Mouse (Mus musculus) forebrain, embryonic 15.5 days (tissue): ENCODE data around the gene Thrsp. TPM values are rescaled to one million over a fixed set of nuclear protein-coding genes. Genes with fewer than 3 reads are reported as not detected.

Experiments
- ATAC-seq: fragments of 200-750 bp; cut with Nextera tagmentation; replicated peaks from 2 replicates; pipeline ENCODE4 v1.8.0; 2017; ENCODE audit warnings: mild to moderate bottlenecking, moderate TSS enrichment, moderate library complexity
- H3K27ac ChIP-seq: fragments of 300-500 bp; sonication (generic); replicated peaks from 2 replicates; pipeline ENCODE4 v1.5.1; 2015; ENCODE audit warnings: mild to moderate bottlenecking, inconsistent platforms
- H3K27me3 ChIP-seq: fragments of 300-500 bp; sonication (generic); 2 replicates; pipeline ENCODE4 v1.6.1; 2015; ENCODE audit warnings: inconsistent platforms
- H3K36me3 ChIP-seq: fragments of 300-500 bp; sonication (generic); 2 replicates; pipeline ENCODE4 v1.6.1; 2015; ENCODE audit warnings: mild to moderate bottlenecking, inconsistent platforms
- H3K4me1 ChIP-seq: fragments of 300-500 bp; sonication (generic); 2 replicates; pipeline ENCODE4 v1.6.1; 2015; ENCODE audit warnings: inconsistent platforms
- H3K4me2 ChIP-seq: fragments of 300-500 bp; sonication (generic); replicated peaks from 2 replicates; pipeline ENCODE4 v1.6.1; 2015; ENCODE audit warnings: mild to moderate bottlenecking, inconsistent platforms
- H3K4me3 ChIP-seq: fragments of 300-500 bp; sonication (generic); 2 replicates; pipeline ENCODE4 v1.5.1; 2015; ENCODE audit warnings: mild to moderate bottlenecking, inconsistent platforms
- H3K9ac ChIP-seq: fragments of 300-500 bp; sonication (generic); replicated peaks from 2 replicates; pipeline ENCODE4 v1.6.1; 2015; ENCODE audit warnings: mild to moderate bottlenecking, inconsistent platforms
- H3K9me3 ChIP-seq: fragments of 300-500 bp; sonication (generic); 2 replicates; pipeline ENCODE4 v1.6.1; 2016; ENCODE audit warnings: inconsistent platforms
- WGBS: fragments of 180-500 bp; shearing (Covaris S2); methylation state at CpG from one replicate; pipeline ENCODE4 v1.1.7; 2015; ENCODE audit warnings: mixed read lengths; 5-methylcytosine and 5-hydroxymethylcytosine counted together
- polyA plus RNA-seq: library from polyadenylated mRNA; unstranded; fragments of >200 nt; fragmentation: Nextera tagmentation; extraction: Ambion mirVana; gene quantifications from 2 replicates; pipeline ENCODE4 v1.2.1, GENCODE M21; 2015

The Thrsp gene
- polyA plus RNA-seq, 1 experiment from 2014 or later = 5.6 TPM

DNA sequence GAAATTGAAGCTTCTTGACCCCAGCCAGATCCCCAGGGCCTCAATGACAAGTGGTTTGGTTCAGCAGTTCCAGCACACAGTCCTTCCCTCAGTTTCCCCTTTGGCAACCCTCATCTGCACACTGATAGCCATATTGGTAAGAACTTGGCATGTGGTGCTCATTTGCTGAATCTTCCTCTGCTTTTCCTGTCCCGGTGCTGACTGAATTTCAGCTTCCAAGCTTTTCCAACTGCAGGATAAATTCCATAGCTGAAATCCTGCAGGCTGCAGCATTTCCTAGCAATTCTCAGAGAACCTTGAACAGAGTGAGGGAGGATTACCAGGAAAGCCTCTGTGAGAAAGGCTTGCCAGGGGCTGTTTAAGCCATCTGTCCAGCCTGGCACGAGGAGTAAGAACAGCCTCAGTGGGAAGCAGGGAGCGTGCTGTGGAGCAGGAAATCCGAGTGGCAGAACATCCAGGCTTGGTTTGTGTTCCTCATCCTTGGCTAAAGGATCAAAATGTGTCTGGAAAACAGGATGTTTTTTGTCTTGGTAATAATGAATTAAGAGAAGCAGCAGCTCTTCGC, 30.6 kb downstream of the Thrsp start:
- H3K27ac ChIP-seq = peak overlapping the region; percentile 83
- no peak overlapping the region for H3K9ac ChIP-seq
- H3K4me1 ChIP-seq = peaks cover 25% of the 10 kb centered on the region
- 51% methylated on average over 5 of the region's 5 CpGs for WGBS
- no peaks in the 10 kb centered on the region for H3K9me3 ChIP-seq
- no peak overlapping the region for H3K4me3 ChIP-seq
- H3K4me2 ChIP-seq = no peak overlapping the region
- no peaks in the 10 kb centered on the region for H3K27me3 ChIP-seq
- ATAC-seq = peak; percentile 84
- H3K36me3 ChIP-seq = peaks cover 40% of the 10 kb centered on the region

DNA sequence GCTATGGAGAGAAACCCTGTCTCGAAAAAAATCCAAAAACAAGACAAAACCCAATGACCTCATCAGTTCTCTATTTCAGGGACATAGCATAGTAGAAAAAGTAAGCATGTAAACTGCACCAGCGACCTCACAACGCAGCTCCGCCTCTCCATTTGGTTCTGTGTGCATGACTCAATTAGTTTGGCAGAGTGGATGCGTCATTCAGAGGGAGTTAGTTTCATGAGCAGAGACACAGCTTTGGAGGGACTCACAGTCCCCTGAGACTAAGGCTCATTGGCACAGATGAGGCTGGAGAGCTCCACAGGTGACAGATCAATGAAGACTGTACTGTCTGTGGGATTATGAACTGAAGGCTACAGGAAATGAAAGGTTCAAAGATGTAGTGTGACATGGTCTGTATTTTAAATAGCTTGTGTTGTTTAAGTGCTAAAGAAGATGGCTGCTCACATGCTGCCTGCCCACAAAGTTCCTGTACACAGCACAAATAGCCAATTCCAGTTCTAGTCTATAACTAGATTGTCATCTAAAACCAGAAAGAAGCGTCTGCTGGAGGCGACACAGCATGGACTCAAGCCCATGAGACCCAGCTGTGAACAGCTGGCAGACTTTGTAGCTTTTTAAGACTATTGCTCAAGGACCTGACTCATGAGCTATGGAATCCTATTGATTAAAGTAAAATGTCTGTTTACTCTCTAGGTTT, 31.3 kb downstream of the Thrsp start:
- 89% methylated on average over 7 of the region's 7 CpGs for WGBS
- H3K9ac ChIP-seq = no peak overlapping the region
- no peaks in the 10 kb centered on the region for H3K27me3 ChIP-seq
- no peak for ATAC-seq
- no peak overlapping the region for H3K4me3 ChIP-seq
- H3K4me1 ChIP-seq = peaks cover 21% of the 10 kb centered on the region
- peaks cover 44% of the 10 kb centered on the region for H3K36me3 ChIP-seq
- H3K27ac ChIP-seq = peak overlapping the region; percentile 83
- H3K4me2 ChIP-seq = no peak overlapping the region
- no peaks in the 10 kb centered on the region for H3K9me3 ChIP-seq

DNA sequence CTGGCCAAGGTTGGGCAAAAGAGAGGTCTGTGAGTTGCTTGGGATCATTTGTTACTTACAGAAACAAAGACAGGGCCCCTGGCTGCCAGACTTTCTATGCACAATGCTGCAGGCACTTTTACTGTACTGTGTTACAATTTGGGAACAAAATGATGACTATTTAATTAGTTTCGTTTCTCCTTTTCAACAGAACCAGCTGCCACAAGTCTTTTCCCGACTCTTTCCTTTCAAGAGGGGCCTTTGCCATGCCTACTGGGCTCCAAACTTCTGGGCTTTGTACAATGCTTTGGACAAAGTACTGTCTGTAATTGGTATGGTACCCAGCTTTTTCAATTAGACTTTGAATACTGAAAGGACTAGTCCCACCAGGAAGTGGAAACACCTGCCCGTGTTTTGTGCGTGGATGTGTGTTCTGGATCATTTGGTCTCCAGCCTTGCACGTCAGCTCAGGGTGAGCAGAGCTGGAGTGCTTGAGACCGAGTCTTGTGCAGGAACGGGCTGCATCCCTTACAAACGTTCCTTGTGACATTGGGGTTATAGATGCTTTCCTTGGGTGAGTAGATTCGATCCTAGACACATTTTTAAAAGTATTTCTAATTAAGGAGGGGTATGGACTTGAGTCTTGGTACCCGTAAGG, 33.9 kb downstream of the Thrsp start:
- H3K9me3 ChIP-seq = no peaks in the 10 kb centered on the region
- H3K9ac ChIP-seq = no peak overlapping the region
- peaks cover 18% of the 10 kb centered on the region for H3K4me1 ChIP-seq
- 69% methylated on average over 10 of the region's 10 CpGs for WGBS
- no peak overlapping the region for H3K4me2 ChIP-seq
- H3K4me3 ChIP-seq = no peak overlapping the region
- no peaks in the 10 kb centered on the region for H3K27me3 ChIP-seq
- H3K27ac ChIP-seq = no peak overlapping the region
- ATAC-seq = no peak
- H3K36me3 ChIP-seq = peaks cover 60% of the 10 kb centered on the region

DNA sequence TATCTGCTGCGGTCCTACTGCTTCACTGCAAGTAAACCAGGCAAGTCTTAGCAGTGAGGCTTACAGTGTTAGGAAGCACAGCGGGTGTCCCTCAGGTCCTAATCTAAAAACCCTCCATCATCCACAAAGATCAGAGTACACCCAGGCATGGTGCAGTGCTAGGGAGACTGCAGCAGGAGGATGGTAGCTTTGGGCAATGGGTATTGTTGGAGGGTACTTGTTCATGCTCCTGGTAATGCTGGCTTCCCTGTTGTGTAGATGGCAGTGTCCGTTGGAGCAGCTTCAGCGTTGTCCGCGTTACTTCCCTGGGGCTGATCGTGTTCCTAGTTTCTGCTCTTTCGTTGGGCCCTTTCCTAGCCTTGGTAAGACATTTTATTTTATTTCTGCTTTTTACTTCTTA, 34.9 kb downstream of the Thrsp start:
- no peak overlapping the region for H3K4me2 ChIP-seq
- peaks cover 62% of the 10 kb centered on the region for H3K36me3 ChIP-seq
- H3K4me3 ChIP-seq = no peak overlapping the region
- no peaks in the 10 kb centered on the region for H3K9me3 ChIP-seq
- H3K4me1 ChIP-seq = peaks cover 15% of the 10 kb centered on the region
- H3K27me3 ChIP-seq = no peaks in the 10 kb centered on the region
- no peak overlapping the region for H3K9ac ChIP-seq
- no peak for ATAC-seq
- no peak overlapping the region for H3K27ac ChIP-seq
- 96% methylated on average over 8 of the region's 8 CpGs for WGBS

DNA sequence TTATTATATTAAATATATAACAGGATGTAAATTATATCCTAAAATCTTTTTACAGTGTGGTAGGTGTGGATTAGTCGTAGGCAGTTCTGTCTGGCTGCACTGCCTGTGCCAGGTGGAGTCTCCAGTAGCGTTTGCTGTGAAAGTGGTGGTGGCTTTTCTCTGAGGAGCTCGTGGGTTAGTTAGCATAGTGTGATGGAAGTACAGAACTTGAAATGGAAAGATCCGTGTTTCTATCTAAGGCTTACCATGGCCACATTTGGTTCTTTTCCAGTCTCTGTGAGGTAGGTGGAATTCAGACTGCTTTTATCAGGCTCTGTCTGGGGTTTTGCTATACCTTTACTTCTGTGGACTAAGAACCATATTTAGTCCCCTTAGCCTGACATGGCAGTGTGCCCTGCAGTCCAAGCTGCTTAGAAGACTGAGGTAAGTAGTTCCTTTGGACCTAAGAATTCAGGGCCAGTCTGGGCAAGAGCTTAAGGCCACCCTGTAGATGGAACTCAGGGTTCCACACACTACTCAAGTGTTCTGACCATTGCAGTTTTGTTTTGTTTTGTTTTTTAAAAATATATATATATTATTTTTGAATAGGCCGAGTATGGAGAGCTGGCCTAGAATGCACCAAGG, 36.9 kb downstream of the Thrsp start:
- no peak for ATAC-seq
- H3K36me3 ChIP-seq = peaks cover 76% of the 10 kb centered on the region
- H3K4me3 ChIP-seq = no peak overlapping the region
- WGBS = 91% methylated on average over 5 of the region's 5 CpGs
- H3K9me3 ChIP-seq = no peaks in the 10 kb centered on the region
- H3K27ac ChIP-seq = no peak overlapping the region
- no peak overlapping the region for H3K9ac ChIP-seq
- no peak overlapping the region for H3K4me2 ChIP-seq
- no peaks in the 10 kb centered on the region for H3K4me1 ChIP-seq
- no peaks in the 10 kb centered on the region for H3K27me3 ChIP-seq

DNA sequence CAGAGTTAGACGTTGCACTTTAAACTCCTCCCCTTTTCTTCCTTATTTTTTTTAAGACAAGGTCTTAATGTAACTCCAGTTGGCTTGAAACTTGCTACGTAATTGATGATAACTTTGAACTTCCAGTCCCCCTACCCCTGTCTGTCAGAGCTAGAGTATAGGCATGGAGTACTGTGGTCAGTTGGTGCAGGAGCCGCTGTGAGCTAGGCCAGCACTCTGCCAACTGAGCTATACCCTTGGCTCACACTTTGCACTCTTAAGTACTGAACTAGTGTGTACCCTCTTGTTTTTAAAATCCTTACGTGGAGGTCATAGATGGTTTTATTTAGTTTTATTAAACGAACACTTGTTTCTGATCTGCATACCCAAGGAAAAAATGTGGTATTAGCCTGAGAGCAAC, 38.2 kb downstream of the Thrsp start:
- Histone ChIP-seq H3K4me3 (no peak overlapping the region), H3K27me3 (no peaks in the 10 kb centered on the region), H3K4me2 (no peak overlapping the region), H3K9me3 (no peaks in the 10 kb centered on the region), H3K27ac (no peak overlapping the region), H3K4me1 (no peaks in the 10 kb centered on the region), H3K9ac (no peak overlapping the region), H3K36me3 (peaks cover 74% of the 10 kb centered on the region)
- 92% methylated on average over 5 of the region's 5 CpGs for WGBS
- ATAC-seq = no peak

DNA sequence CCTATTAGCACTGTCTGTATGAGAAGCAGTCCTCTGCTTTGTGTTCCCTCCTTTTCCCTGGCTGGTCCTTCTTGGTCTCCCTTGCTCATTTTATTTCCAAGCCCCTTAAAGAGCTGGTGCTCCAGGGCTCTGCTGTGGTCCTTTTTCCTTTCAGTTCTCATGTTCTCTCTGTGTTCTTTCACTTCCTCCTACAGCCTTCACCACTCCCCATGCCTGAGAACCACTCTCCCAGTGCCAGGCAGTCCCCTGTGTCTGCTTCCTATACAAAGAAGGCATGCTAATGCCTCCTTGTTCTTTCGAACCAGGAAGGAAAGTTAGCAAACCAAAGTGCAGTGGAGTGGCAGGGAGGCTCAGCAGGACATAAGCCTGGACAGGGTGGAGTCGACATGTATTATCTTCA, 41.6 kb downstream of the Thrsp start:
- no peak for ATAC-seq
- Histone ChIP-seq H3K9ac (no peak overlapping the region), H3K4me3 (no peak overlapping the region), H3K27me3 (no peaks in the 10 kb centered on the region), H3K27ac (no peak overlapping the region), H3K4me2 (no peak overlapping the region), H3K9me3 (no peaks in the 10 kb centered on the region), H3K4me1 (peaks cover 13% of the 10 kb centered on the region), H3K36me3 (peaks cover 52% of the 10 kb centered on the region)
- whole genome bisulfite sequencing = 77% methylated on average over 2 of the region's 2 CpGs

DNA sequence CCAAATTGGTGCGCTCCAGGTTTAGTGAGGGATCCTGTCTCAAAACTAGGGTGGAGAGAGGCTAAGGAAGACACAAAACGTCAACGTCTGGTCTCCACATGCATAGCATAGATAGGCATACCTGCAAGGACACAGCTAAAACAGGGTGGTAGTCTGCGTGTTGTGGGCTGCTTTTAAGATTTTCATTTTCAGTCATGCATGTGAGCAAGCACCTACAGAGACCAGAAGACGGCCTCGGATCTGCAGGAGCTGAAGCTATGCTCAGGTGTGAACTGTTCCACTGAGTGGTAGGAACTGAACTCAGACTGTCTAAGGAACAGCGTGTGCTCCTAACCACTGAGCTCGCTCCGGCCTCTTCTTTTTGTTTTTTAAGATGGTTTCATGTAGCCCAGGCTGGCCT, 42.4 kb downstream of the Thrsp start:
- H3K4me1 ChIP-seq = peaks cover 15% of the 10 kb centered on the region
- H3K4me3 ChIP-seq = no peak overlapping the region
- H3K27ac ChIP-seq = no peak overlapping the region
- H3K36me3 ChIP-seq = peaks cover 48% of the 10 kb centered on the region
- no peak for ATAC-seq
- WGBS = 96% methylated on average over 9 of the region's 9 CpGs
- H3K4me2 ChIP-seq = no peak overlapping the region
- H3K27me3 ChIP-seq = no peaks in the 10 kb centered on the region
- no peaks in the 10 kb centered on the region for H3K9me3 ChIP-seq
- no peak overlapping the region for H3K9ac ChIP-seq

DNA sequence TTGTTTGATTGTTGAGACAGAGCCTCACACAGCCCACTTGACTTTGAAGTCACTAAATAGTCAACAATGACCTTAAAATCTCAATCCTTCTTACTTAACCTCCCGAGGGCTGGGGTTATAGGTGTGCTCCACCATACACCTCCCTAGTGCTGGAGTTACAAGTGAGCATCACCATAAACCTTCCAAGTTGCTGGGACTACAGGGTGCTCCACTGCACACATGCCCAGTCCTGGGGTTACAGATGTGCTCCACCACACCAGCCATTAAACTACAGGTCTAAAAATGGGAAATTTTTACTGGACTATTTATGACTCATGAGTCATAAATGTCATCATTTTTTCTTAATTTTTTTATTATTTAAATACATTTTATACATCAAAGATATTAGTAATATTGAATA, 51.6 kb downstream of the Thrsp start:
- WGBS = 71% methylated on average over 1 of the region's 1 CpGs
- H3K9ac ChIP-seq = no peak overlapping the region
- H3K27me3 ChIP-seq = no peaks in the 10 kb centered on the region
- H3K4me1 ChIP-seq = peaks cover 3% of the 10 kb centered on the region
- H3K4me2 ChIP-seq = no peak overlapping the region
- H3K36me3 ChIP-seq = no peaks in the 10 kb centered on the region
- H3K4me3 ChIP-seq = no peak overlapping the region
- no peak overlapping the region for H3K27ac ChIP-seq
- no peaks in the 10 kb centered on the region for H3K9me3 ChIP-seq
- ATAC-seq = no peak

Other genes starting within 250 kb of the Thrsp start
- gene Usp35, start 85.7 kb downstream of the Thrsp start, polyA plus RNA-seq = 4.4 and 5.8 TPM in 2 replicates
- gene Kctd21, start 85.4 kb downstream of the Thrsp start, polyA plus RNA-seq = 6.6 and 7.1 TPM in 2 replicates
- 18.9 and 19.0 TPM in 2 replicates for gene Alg8, start 46.1 kb downstream of the Thrsp start, polyA plus RNA-seq
- 460 and 479 TPM in 2 replicates for gene Ndufc2, start 17.7 kb downstream of the Thrsp start, polyA plus RNA-seq
- gene Kctd14, start 33.6 kb upstream of the Thrsp start, polyA plus RNA-seq = 2.1 and 2.2 TPM in 2 replicates
- 46.8 and 46.9 TPM in 2 replicates for gene Ints4, start 63.2 kb upstream of the Thrsp start, polyA plus RNA-seq
- gene Aamdc, start 161.8 kb upstream of the Thrsp start, polyA plus RNA-seq = 54.2 and 55.3 TPM in 2 replicates
- gene Rsf1, start 162.2 kb upstream of the Thrsp start, polyA plus RNA-seq = 34.5 and 39.9 TPM in 2 replicates